Mouse (Mus musculus) layer of hippocampus, adult 11-12 months (tissue): ENCODE measurements around the gene Paxx.

Experiments used
- DNase-seq: peaks from one replicate; pipeline ENCODE4 v3.0.0; 2022; ENCODE audit warnings: low spot score

The Paxx gene

GRCm38 (mm10) chr2:25482969-25483368 is 22.1 kb upstream of the Paxx start:
- DNase-seq: no peak

DNA sequence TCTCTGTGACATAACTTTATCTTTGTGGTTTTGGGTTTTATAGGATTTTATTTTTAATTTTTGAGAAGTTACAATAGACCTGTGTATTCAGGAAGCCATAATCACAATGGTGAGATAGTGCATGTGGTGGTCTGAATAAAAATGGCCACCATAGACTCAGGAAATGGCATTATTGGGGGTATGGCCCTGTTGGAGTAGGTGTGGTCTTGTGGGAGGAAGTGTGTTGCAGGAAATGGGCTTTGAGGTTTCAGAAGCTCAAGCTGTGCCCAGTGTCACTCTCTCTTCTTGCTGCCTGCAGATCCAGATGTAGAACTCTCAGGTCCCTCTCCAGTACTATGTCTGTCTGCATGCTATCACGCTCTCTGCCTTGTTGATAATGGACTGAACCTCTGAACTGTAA is 19.6 kb upstream of the Paxx start:
- no peak for DNase-seq

- DNase-seq: no peak
Measured at GRCm38 (mm10) chr2:25479551-25480311, 18.8 kb upstream of the Paxx start.

DNA sequence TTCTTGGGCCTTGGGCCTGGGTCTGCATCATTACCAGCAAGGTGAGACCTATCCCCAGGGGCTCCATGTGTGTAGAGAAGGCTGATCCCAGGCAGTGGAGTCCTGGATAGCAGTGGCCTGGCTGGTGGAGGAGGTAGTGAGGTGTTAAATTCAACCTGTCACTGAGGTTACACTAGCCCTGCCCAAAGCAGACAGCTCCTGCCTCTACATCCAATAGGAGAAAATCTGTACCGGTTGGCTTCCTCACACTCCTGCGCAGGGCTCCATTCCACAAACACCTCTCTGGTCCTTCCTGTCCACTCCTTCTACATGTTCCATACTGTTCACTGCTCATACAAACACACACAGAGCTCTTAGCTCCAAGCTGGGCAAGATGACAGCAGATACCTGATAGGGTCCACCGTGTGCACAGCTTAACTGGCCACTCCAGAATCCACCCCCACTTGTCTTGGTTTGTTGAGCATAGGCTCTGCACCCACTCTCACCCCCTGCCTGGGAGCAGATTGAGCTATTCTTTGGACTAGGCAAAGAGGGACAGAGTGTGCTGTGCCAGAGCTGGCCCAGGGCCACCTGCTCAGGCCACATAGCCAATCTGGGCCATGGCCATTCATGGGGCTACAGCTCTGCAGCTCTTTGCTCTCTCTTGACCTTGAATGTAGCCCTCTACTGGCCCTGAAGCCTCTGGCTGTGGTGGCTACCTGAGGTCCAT is 17.2 kb upstream of the Paxx start:
- peak; percentile 75 for DNase-seq

- no peak for DNase-seq
Measured at GRCm38 (mm10) chr2:25477541-25477940, 16.6 kb upstream of the Paxx start.

- no peak for DNase-seq
Measured at GRCm38 (mm10) chr2:25472550-25472949, 11.7 kb upstream of the Paxx start.

DNA sequence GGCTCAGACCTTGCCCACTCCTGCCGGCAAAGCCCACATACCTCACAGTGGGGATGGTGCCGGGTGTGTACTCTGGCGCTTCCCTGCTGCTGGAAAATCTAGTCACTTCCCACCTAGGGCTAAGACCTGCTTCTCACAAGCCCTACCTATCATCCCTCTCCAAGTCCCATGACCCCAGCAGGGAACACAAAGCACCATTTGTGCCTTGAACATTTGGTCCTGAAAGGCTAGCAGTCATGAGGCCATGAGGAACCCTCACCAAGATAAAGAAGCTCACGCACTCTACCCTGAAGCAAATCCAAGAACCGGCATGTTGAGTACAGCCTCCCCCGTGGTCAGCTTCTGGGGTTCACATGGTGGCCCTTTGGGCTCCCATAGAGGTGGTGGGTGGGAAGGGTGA is 9.1 kb upstream of the Paxx start, which contains the start of gene Ptgds:
Gene Ptgds (minus strand): TSS at position 78 of the 400 bp plus-strand sequence.
- DNase-seq: no peak

- peak; percentile 76 for DNase-seq
Measured at GRCm38 (mm10) chr2:25468962-25469915, 8.3 kb upstream of the Paxx start.

GRCm38 (mm10) chr2:25467606-25468303 is 6.9 kb upstream of the Paxx start:
- DNase-seq: no peak

GRCm38 (mm10) chr2:25465816-25466635 is 5.1 kb upstream of the Paxx start:
- DNase-seq: no peak

DNA sequence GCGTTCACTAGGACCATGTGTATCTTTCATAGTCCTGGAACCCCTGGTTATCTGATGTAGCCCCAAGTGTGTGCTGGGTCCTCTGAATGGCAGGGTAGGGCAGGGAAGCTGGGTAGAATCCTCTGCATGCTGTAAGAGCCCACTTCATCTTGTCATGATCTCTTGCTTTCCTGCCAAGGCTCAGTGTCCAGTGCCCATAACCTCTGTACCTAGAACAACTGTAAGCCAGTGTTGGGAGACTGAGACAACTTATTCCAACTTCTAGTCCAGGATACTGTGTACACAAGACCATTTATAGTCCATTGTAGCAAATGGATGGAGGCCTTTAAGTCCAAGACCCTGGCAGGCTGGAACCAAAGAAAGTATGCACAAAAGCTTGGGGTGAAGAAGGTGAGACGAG is 4.4 kb upstream of the Paxx start:
- DNase-seq: no peak

DNA sequence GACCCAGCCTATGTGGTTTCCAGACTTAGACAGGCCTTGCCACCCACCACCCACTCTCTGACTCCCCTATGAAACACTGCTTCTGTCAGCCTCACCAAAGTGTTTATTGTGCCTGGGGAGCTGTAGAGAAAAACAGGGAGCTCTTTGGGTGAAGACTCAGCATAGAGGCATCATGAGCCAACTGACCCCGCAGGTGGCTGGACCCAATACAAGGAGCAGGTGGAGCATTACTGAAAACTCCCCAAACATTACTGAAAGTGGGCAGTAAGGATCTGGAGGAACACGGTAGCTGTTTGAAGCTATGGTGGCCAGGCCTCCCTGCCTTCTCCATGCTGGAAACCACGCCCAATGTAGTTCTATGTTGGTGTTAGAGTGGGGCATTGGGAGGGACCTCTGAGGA is 2.7 kb upstream of the Paxx start:
- DNase-seq: no peak

- DNase-seq: no peak
Measured at GRCm38 (mm10) chr2:25461407-25461806, 513 bp upstream of the Paxx start.

- DNase-seq: no peak
Measured at GRCm38 (mm10) chr2:25460135-25460534, 759 bp downstream of the Paxx start.

GRCm38 (mm10) chr2:25458911-25459310 is 2.0 kb downstream of the Paxx start:
- DNase-seq: peak; percentile 55

DNA sequence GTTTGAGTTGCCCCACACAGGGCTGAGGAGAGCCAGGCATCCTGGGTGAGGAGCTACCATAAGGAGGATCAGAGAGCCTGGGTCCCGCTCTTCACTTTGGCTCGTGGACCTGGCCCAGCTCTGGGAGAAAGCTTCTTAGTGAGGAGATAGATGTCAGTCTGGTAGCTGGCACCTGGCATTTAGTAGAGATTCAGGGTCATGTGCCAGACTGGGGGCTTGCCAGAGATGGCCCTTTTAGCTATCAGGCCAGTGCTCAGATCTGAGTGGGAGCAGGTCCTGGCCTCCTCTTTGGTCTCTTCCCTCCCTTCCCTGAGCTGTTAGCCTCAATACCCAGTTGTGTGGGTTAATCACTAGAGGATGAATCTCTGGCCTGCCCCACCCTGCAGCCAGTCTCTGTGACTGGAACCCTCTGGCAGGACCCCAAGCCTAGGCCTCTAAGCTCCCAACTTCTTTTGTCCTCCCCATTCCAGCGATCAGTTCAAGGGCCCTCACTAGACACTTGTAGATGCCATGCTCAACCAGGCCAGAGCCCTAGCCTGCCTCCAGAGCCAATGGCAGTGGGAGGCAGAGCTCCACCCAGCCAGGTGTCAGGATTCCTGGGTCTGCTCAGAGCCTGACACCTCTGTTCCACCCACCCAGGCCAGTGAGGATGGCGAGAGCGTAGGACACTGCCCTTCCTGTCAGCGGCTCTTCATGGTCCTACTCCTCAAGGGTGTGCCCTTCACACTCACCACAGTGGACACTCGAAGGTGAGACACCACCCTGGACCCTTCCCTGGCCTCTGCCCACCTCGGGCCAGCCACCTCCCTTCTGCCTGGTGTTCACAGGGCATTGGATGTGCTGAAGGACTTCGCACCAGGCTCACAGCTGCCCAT is 3.6 kb downstream of the Paxx start:
- DNase-seq: no peak

GRCm38 (mm10) chr2:25456205-25456953 is 4.5 kb downstream of the Paxx start, which contains the start of gene Clic3:
Gene Clic3 (plus strand): TSS chr2:25456838.
- no peak for DNase-seq

- no peak for DNase-seq
Measured at GRCm38 (mm10) chr2:25452951-25453350, 7.9 kb downstream of the Paxx start.
